Mouse (Mus musculus): Measurements from ENCODE around the gene Fam89a. TPM values are rescaled to one million over a fixed set of nuclear protein-coding genes. Genes with fewer than 3 reads are reported as not detected.

Fam89a gene
- 0.79 and 0.97 TPM in 2 replicates for polyA plus RNA-seq (2016; fragmentation: Nextera tagmentation; extraction: Ambion mirVana)

DNA sequence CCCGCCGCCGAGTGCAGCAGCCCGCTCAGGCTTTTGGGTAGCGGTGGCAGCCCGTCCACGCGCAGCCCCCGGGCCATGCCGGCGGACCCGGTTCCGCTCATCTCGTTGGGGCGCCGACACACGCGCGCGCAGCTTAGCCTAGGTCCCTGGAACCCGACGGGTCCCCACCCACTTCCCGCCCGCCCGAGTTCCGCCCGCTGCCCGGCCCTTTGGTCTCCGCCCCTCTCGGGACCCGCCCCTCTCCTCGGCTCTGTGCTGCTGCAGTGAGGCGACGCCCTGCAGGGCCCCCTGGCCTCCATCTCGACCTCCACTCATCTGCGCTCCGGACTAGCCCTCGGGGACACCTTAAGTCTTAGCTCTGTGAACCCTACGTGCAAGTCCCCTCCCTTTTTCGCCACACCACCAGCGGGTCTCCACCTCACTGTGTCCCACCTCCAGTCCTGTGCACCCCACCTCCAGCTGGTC lies at the start of gene Fam89a:
Gene Fam89a, minus strand, starts transcription at position 124 of the 465 bp plus-strand sequence.
- Histone ChIP-seq H3K4me1 (peaks cover 19% of the 10 kb centered on the region), H3K27ac (no peak within 1 kb of the TSS), H3K9ac (peak within 1 kb of the TSS; percentile 36), H3K36me3 (replicated peaks) (no peaks in the 10 kb centered on the region), H3K4me3 (replicated peaks) (peak within 1 kb of the TSS; percentile 57), H3K4me2 (peak within 1 kb of the TSS; percentile 77), H3K9me3 (no peaks in the 10 kb centered on the region), H3K27me3 (peaks cover 69% of the 10 kb centered on the region)
- ATAC-seq (ENCODE audit: low FRiP score): peak; percentile 63
- WGBS: 1% methylated on average over 40 of the region's 41 CpGs

DNA sequence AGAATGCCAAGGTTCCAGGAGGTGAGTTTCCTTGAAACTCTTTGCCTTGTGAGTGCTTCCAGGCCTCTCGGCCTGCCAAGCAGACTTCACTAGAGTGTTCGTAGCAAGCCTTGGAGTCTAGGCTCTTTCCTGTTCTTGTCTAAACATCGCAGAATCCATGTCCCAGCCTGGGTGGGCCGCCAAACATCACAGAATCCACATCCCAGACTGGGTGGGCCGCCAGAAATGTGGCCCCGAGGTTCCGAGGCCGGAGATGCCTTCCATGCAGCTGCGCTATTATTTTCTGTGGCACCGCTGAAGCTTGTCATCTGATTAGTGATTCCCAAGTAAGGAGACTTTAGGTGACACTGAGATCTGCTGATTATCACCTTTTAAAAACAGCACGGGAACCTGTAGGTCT lies 48.9 kb upstream of the Fam89a start:
- no peak overlapping the region for H3K9ac ChIP-seq
- H3K36me3 ChIP-seq (replicated peaks): no peaks in the 10 kb centered on the region
- H3K27ac ChIP-seq: no peak overlapping the region
- H3K4me3 ChIP-seq (replicated peaks): no peak overlapping the region
- H3K27me3 ChIP-seq: peaks cover 34% of the 10 kb centered on the region
- no peak for ATAC-seq (ENCODE audit: low FRiP score)
- WGBS: 50% methylated on average over 11 of the region's 11 CpGs
- no peak overlapping the region for H3K4me2 ChIP-seq
- H3K9me3 ChIP-seq: no peaks in the 10 kb centered on the region
- peaks cover 15% of the 10 kb centered on the region for H3K4me1 ChIP-seq

DNA sequence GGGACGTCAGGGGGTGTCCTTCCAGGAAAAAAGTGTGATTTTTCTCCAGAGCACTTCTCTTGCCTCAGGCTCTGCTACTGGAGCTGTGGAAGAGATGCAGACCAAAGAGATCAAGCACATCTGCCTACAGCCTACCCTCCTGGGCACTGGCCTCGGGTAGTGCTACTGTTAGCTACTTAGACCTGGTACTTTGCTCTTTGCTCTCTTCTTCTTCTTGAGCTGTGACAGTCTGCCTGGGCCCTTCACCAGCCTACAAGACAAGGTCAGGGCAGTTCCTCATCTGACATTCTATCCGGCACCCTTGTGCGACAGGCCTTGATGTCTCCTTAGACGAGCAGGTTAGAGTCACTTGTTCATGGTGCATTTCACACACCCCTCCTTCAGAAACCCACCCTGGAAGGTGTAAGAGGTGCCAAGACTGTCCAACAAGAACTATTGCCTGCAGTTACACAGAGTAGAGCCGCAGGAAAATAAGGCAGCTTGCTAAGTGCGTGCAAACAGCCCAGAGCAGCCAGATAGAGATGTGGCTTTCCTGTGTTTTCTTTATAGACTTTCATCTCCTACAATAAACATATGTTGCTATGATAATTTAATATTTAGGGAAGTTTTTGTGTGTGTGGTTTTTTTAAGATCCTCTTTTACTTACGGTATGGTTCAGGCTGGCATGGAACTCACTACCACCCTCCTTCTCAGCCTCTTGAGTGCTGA lies 44.3 kb upstream of the Fam89a start:
- H3K9ac ChIP-seq: 0 out of 2 replicates have a peak overlapping the region, but pooled peaks have one; percentile 2
- 81% methylated on average over 8 of the region's 8 CpGs for WGBS
- H3K4me1 ChIP-seq: peaks cover 51% of the 10 kb centered on the region
- ATAC-seq (ENCODE audit: low FRiP score): no peak
- H3K4me3 ChIP-seq (replicated peaks): peak overlapping the region; percentile 66
- peaks cover 70% of the 10 kb centered on the region for H3K27me3 ChIP-seq
- H3K27ac ChIP-seq: no peak overlapping the region
- H3K4me2 ChIP-seq: peak overlapping the region; percentile 99
- no peaks in the 10 kb centered on the region for H3K36me3 ChIP-seq (replicated peaks)
- H3K9me3 ChIP-seq: no peaks in the 10 kb centered on the region

DNA sequence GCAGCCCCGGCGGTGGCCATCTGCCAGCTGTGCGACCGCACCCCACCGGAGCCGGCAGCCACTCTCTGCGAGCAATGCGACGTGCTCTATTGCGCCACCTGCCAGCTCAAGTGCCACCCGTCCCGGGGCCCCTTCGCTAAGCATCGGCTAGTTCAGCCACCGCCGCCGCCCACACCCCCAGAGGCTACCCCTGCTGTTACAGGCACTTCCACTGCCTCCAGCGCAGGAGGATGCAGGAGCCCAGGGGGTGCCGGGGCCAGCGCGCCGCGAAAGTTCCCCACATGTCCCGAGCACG lies 42.8 kb upstream of the Fam89a start:
- Histone ChIP-seq H3K27ac (peak overlapping the region; percentile 90; the same call in 1 of the 2 replicates), H3K9me3 (no peaks in the 10 kb centered on the region), H3K9ac (peak overlapping the region; percentile 72), H3K27me3 (peaks cover 81% of the 10 kb centered on the region), H3K36me3 (replicated peaks) (no peaks in the 10 kb centered on the region), H3K4me2 (peak overlapping the region; percentile 99), H3K4me3 (replicated peaks) (peak overlapping the region; percentile 66), H3K4me1 (peaks cover 51% of the 10 kb centered on the region)
- under 1% methylated on average over 25 of the region's 25 CpGs for WGBS
- peak; percentile 33 for ATAC-seq (ENCODE audit: low FRiP score)

DNA sequence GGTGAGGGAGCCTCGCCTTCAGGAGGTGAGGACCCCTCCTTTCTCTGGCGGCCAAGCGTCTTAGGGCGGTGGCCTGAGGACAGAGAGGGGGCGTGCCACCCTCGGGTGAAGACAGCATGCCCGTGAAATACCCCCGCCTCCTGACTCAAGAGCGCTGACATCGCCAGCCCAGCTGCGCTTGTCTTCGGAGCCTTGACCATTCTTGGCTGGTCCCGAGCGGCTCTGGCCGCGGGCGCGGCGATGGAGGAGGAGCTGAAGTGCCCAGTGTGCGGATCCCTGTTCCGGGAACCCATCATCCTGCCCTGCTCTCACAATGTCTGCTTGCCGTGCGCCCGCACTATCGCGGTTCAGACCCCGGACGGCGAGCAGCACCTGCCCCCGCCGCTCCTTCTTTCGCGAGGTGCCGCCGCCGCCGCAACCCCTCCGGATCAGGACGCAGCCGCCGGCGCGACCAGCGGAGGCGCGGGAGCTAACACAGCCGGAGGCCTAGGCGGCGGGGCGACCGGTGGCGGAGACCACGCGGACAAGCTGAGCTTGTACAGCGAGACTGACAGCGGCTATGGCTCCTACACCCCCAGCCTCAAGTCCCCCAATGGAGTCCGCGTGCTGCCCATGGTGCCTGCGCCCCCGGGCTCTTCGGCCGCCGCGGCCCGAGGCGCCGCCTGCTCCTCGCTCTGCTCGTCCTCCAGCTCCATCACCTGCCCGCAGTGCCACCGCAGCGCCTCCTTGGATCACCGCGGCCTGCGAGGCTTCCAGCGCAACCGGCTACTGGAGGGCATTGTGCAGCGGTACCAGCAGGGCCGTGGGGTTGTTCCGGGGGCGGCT lies 42.2 kb upstream of the Fam89a start:
- H3K36me3 ChIP-seq (replicated peaks): no peaks in the 10 kb centered on the region
- H3K4me1 ChIP-seq: peaks cover 51% of the 10 kb centered on the region
- H3K9ac ChIP-seq: peak overlapping the region; percentile 72
- H3K9me3 ChIP-seq: no peaks in the 10 kb centered on the region
- ATAC-seq (ENCODE audit: low FRiP score): peak; percentile 33
- WGBS: under 1% methylated on average over 80 of the region's 81 CpGs
- peaks cover 80% of the 10 kb centered on the region for H3K27me3 ChIP-seq
- H3K4me3 ChIP-seq (replicated peaks): peak overlapping the region; percentile 66
- peak overlapping the region; percentile 90 for H3K27ac ChIP-seq
- H3K4me2 ChIP-seq: peak overlapping the region; percentile 99

DNA sequence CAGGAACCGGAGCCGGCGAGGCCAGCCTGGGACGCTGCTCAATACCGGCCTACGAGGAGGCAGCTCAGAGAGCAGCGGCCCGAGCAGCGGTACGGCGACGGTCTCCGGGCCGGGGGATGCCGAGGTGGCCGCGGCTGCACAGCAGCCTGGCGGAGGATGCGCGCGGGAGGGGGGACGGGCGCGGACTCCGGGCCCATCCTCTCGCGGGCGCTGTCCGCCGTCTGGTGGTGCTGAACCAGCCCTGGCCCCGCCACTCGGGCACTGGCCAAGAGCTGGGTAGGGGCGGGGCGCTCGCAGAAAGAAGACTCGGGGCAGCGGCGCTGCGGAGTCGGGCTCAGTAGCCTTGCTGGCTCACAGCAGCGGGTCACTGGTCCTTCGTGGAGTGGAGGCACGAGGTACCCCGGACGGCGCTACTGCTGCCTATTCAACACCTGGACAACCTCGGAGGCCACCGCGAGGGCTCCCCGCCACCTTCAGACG lies 41.6 kb upstream of the Fam89a start:
- WGBS: under 1% methylated on average over 51 of the region's 51 CpGs
- Histone ChIP-seq H3K9ac (peak overlapping the region; percentile 72), H3K27me3 (peaks cover 75% of the 10 kb centered on the region), H3K4me1 (peaks cover 51% of the 10 kb centered on the region), H3K4me3 (replicated peaks) (peak overlapping the region; percentile 66), H3K4me2 (peak overlapping the region; percentile 99), H3K27ac (peak overlapping the region; percentile 90), H3K36me3 (replicated peaks) (no peaks in the 10 kb centered on the region), H3K9me3 (no peaks in the 10 kb centered on the region)
- peak; percentile 84 for ATAC-seq (ENCODE audit: low FRiP score)

DNA sequence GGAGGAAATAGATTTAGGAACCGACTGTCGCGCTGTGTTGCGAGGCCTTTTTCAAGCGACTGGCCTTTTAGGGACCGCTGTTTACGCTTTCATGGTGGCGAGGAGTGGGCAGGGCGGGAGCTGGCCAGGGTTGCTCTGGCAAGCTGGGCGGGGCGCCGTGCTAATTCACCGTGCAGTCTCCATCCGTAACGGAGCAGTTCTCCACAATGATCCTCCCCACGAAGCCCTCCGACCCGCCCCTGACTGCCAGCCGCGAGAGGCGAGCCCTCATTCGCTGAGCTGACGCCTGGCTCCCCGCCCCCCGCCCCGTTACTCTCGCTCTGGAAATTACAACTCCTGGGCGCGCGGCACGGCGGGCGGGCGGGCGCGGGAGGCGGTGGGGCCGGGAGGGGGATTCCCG lies 41.1 kb upstream of the Fam89a start, which contains the start of gene Trim67:
Gene Trim67, plus strand, starts transcription at position 385 of the 400 bp plus-strand sequence.
- peaks cover 51% of the 10 kb centered on the region for H3K4me1 ChIP-seq
- H3K27me3 ChIP-seq: peaks cover 75% of the 10 kb centered on the region
- peak; percentile 89 for ATAC-seq (ENCODE audit: low FRiP score)
- peak within 1 kb of the TSS; percentile 99 for H3K4me2 ChIP-seq
- WGBS: under 1% methylated on average over 38 of the region's 39 CpGs
- no peaks in the 10 kb centered on the region for H3K36me3 ChIP-seq (replicated peaks)
- peak within 1 kb of the TSS; percentile 72 for H3K9ac ChIP-seq
- no peaks in the 10 kb centered on the region for H3K9me3 ChIP-seq
- H3K27ac ChIP-seq: peak within 1 kb of the TSS; percentile 90
- H3K4me3 ChIP-seq (replicated peaks): peak within 1 kb of the TSS; percentile 66

DNA sequence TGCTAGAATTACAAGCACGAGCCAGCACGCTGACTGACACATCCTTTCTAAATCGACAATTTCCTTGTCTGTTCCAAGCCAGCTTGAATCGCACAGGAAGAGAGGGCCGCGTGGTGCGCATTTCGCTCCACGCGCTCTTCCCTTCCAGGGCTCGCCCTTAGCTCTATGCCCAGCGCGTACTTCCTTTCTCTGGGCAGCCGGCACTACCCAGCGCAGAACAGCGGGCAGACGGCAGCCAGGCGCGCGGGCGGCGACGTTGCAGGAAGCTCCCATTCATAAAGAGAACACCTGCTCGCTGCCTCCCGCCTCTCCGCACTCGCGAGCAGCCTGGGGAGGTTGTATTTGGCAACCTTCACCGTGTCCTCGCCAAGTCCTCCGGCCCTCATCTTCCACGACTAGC lies 40.6 kb upstream of the Fam89a start:
- peak overlapping the region; percentile 90 for H3K27ac ChIP-seq
- peak overlapping the region; percentile 99 for H3K4me2 ChIP-seq
- H3K9me3 ChIP-seq: no peaks in the 10 kb centered on the region
- H3K9ac ChIP-seq: peak overlapping the region; percentile 72
- peak overlapping the region; percentile 66 for H3K4me3 ChIP-seq (replicated peaks)
- peaks cover 72% of the 10 kb centered on the region for H3K27me3 ChIP-seq
- no peaks in the 10 kb centered on the region for H3K36me3 ChIP-seq (replicated peaks)
- under 1% methylated on average over 32 of the region's 32 CpGs for WGBS
- H3K4me1 ChIP-seq: peaks cover 51% of the 10 kb centered on the region
- ATAC-seq (ENCODE audit: low FRiP score): peak; percentile 42

DNA sequence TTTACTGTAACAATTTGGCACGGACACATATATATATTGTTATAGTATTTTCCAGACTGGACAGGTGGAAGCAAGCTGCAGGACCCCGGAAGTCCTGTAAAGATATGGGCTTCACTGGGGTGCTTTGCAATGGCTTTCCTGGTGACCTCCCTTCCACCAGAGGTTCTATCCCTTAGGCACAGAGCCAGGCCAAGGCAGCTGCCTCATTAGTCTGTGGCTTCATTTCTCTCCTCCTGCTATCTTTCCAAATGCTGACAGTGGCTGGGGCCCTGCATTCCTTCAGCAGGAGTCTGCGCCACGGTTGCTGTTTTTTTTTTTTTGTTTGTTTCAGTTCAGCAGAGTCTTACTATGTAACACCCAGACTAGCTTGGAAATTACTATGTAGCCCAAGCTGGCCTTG lies 40.1 kb upstream of the Fam89a start:
- peaks cover 72% of the 10 kb centered on the region for H3K27me3 ChIP-seq
- no peaks in the 10 kb centered on the region for H3K9me3 ChIP-seq
- no peak for ATAC-seq (ENCODE audit: low FRiP score)
- H3K9ac ChIP-seq: no peak overlapping the region; the same call in 1 of the 2 replicates
- H3K4me2 ChIP-seq: peak overlapping the region; percentile 99
- H3K27ac ChIP-seq: peak overlapping the region; percentile 90
- WGBS: 50% methylated on average over 4 of the region's 4 CpGs
- H3K4me3 ChIP-seq (replicated peaks): peak overlapping the region; percentile 66
- peaks cover 47% of the 10 kb centered on the region for H3K4me1 ChIP-seq
- H3K36me3 ChIP-seq (replicated peaks): no peaks in the 10 kb centered on the region

DNA sequence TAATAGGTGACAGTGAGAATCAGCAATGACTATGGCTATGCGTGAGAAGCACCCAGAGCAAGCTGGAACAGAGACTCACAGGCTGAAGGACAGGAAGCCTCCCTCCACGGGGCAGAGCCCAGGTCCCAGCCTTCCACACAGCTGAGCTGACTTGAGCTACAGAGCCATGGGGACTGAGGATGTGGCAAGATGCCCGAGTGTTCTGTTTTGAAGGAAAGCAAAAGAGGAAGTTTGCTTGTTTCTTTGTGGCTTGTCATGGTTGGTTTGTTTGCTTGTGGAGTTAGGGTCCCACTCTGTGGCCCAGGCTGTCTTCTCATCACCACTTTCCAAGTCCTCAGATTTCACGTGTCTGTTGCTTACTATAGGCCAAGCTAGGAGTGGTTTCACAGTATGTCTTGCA lies 39.0 kb upstream of the Fam89a start:
- WGBS: 75% methylated on average over 4 of the region's 4 CpGs
- peaks cover 67% of the 10 kb centered on the region for H3K27me3 ChIP-seq
- no peak overlapping the region for H3K4me2 ChIP-seq

DNA sequence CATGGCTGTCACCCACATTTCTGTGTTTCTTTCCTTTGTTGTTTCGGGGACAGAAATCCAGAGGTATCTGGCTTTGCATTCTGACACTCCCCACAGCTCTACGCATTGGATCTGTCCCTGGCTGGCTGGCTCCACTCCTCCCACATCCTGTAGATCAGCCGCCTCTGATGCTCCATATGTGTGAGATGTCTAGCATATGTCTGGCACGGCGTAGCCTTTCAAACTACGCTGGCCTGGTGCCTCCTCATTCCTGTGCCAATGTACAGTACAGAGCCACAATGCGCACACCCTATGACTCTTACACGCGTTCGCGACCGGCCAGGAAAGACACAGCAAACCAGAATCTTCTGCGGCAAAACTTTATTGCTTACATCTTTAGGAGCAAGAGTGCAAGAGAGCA lies 33.0 kb upstream of the Fam89a start:
- WGBS: 92% methylated on average over 13 of the region's 13 CpGs
- Histone ChIP-seq H3K4me3 (replicated peaks) (no peak overlapping the region), H3K36me3 (replicated peaks) (no peaks in the 10 kb centered on the region), H3K27me3 (peaks cover 22% of the 10 kb centered on the region; the same call in 1 of the 2 replicates), H3K9ac (no peak overlapping the region), H3K4me1 (peaks cover 15% of the 10 kb centered on the region), H3K9me3 (no peaks in the 10 kb centered on the region), H3K4me2 (no peak overlapping the region), H3K27ac (no peak overlapping the region)
- no peak for ATAC-seq (ENCODE audit: low FRiP score)

More for the DNA sequence above, 39.0 kb upstream of the Fam89a start:
- Histone ChIP-seq H3K9me3 (no peaks in the 10 kb centered on the region), H3K9ac (no peak overlapping the region), H3K4me1 (peaks cover 37% of the 10 kb centered on the region), H3K27ac (no peak overlapping the region), H3K36me3 (replicated peaks) (no peaks in the 10 kb centered on the region), H3K4me3 (replicated peaks) (no peak overlapping the region)
- ATAC-seq (ENCODE audit: low FRiP score): no peak

DNA sequence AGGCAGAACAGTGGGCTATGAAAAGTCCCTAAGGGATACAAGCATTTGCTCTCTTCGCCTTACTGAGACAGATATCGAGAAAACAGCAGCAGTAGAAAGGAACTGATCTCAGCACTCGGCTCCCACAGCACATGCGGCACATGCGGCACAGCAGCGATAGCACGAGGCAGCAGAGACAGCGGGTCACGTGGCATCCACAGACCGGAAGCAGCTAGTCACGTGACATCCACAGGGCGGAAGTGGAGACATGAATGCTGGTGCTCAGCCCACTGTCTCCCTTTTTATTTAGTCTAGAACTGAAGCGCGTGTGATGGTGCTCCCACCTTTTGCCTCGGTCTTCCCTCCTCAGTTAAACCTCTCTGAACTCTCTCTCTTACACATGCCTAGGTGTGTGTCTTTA lies 31.6 kb upstream of the Fam89a start:
- Histone ChIP-seq H3K4me2 (no peak overlapping the region), H3K27me3 (peaks cover 15% of the 10 kb centered on the region; the same call in 1 of the 2 replicates), H3K4me1 (peaks cover 15% of the 10 kb centered on the region), H3K27ac (no peak overlapping the region), H3K9me3 (no peaks in the 10 kb centered on the region), H3K9ac (no peak overlapping the region), H3K36me3 (replicated peaks) (no peaks in the 10 kb centered on the region), H3K4me3 (replicated peaks) (no peak overlapping the region)
- no peak for ATAC-seq (ENCODE audit: low FRiP score)
- 90% methylated on average over 15 of the region's 15 CpGs for WGBS

All from forebrain, embryonic 12.5 days (tissue).